Mouse (Mus musculus) left cerebral cortex, postnatal 25 days (tissue): Measurements from ENCODE around the gene Arfgef2. TPM values are rescaled to one million over a fixed set of nuclear protein-coding genes. Genes with fewer than 3 reads are reported as not detected.
"Not testable (repeated sequence)": the region's sequence is repeated elsewhere in the genome, so short reads cannot be mapped to it uniquely, and the experiment has no call there.

Experiments
- DNase-seq, 2 experiments: peaks; one replicate each; pipeline ENCODE4 v3.0.0; 2022; ENCODE audit warnings: low spot score in 2 of 2, mixed read lengths in 1 of 2
- intact Hi-C: fragments of 180-260 bp; cut with DNase I; formaldehyde crosslinking; loops from one replicate; pipeline ENCODE4 v1.15.1; 2025
- total RNA-seq, 2 experiments: library from RNA; stranded (reverse); gene quantifications; 2 replicates each; pipeline ENCODE4 v1.2.3; 2021

Gene Arfgef2
- total RNA-seq: 10 to 100 TPM; 52.7 to 54.6 TPM

DNA sequence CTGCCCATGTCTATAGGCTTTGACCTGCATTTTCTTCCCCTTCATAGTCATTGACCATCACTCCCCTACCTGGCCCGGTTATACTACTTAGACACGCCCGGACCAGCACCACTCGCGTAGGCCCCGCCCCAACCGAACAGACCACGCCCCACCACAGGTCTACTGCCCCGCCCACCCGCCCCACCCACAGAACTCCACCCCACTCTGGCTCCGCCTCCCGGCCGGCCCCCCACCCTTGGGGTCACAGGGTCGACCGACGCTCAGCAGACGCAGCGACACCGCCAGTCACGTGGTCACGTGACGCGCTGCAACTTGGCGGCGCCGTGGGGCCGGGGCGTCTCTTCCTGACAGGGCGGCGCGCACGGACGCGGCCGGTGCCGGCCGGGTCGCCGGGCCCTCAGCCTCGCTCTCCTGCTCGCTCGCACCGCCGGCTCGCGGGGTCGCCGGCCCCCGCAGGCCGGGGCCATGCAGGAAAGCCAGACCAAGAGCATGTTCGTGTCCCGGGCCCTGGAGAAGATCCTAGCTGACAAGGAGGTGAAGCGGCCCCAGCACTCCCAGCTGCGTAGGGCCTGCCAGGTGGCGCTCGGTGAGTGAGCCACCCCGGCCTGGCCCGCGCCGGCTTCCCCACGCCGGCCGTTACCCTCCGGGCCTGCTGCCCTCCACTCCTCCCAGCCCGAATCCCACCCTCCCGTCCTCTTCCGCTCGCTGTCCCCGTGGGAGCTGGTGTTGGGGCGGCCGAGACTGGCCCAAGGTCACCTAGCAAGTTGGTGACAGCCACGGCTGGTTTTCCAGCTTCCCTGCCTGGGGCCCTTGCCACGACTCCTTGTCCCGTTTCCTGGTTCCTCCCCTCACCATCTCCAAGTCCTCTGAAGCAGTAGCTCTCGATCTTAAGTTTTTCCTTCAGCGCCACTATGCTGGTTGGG, at the start of gene Arfgef2:
TSS of gene Arfgef2 (plus strand) at position 339 of the 923 bp plus-strand sequence.
- intact Hi-C loops: no loop called here
- peak; percentile 90 for DNase-seq

GRCm38 (mm10) chr2:166757969-166758368, 47.4 kb upstream of the Arfgef2 start:
- DNase-seq: no peak
- intact Hi-C loops: no loop called here

DNA sequence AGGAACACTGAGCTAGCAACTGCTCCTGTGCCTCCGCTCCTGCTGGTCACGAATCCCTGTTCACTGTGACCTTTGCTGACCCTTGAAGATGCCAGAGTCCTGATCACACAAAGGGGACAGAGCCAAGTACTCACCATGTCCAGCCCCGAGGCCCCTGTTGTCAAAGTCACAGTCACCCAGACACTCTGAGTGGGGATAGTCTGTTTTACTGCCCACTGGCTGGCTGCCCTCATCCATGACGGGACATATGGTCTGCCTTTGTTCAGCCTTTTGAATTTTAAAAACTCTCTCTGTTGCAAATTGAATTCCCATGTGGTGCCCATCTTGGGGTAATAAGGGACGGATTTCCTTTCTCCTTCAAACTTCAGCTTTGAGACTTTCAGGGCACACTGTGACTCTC, 41.3 kb upstream of the Arfgef2 start:
- intact Hi-C loops: no loop called here
- DNase-seq: peak in 1 of 2 experiments; percentile 13

- no peak for DNase-seq
- intact Hi-C loops: no loop called here
Observed at GRCm38 (mm10) chr2:166767591-166767990, 37.8 kb upstream of the Arfgef2 start.

DNA sequence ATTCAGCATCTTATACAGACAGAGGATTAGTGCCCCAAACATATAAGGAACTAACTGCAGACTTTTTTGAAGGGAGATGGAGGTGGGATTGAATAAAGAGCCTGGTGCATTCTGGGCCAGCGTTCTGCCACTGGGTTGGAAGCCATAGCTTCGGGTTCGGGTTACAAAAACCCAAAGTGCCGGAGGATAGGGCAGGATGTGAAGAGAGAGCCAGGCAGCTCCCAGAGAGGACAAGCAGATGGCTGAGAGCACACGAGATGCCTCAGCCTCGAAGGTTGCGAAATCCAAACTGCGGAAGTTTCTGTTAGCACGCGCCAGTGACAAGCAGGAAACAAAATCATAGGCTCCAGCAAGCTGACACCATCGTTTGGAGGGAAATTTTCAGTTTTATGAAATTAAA, 34.0 kb upstream of the Arfgef2 start:
- intact Hi-C loops: no loop called here
- no peak for DNase-seq

- intact Hi-C loops: no loop called here
- no peak for DNase-seq
Observed at GRCm38 (mm10) chr2:166773587-166773986, 31.8 kb upstream of the Arfgef2 start.

DNA sequence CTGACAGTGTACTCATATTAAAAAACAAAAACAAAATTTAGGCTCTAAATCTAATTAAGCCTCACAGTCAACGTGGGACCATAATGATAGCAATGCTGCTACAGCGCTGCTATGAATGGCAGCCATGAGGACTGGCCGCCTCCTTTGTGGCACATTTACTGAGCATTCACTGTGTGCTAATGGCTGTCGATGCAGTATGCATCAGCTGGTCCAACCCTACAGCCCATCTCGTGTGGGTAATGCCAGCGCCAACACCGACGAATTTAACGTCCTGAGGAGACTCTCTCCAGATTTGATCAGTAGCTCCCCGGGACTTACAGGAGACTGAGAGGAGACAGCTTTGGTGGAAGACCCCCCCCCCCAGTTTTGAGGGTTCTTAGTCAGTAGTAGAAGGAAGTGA, 31.1 kb upstream of the Arfgef2 start:
- no peak for DNase-seq
- intact Hi-C loops: no loop called here

- intact Hi-C loops: no loop called here
Observed at GRCm38 (mm10) chr2:166775357-166775893, 30.0 kb upstream of the Arfgef2 start.

GRCm38 (mm10) chr2:166776272-166776671, 29.1 kb upstream of the Arfgef2 start:
- DNase-seq: no peak
- intact Hi-C loops: no loop called here

More at GRCm38 (mm10) chr2:166775357-166775893, 30.0 kb upstream of the Arfgef2 start:
- no peak for DNase-seq

DNA sequence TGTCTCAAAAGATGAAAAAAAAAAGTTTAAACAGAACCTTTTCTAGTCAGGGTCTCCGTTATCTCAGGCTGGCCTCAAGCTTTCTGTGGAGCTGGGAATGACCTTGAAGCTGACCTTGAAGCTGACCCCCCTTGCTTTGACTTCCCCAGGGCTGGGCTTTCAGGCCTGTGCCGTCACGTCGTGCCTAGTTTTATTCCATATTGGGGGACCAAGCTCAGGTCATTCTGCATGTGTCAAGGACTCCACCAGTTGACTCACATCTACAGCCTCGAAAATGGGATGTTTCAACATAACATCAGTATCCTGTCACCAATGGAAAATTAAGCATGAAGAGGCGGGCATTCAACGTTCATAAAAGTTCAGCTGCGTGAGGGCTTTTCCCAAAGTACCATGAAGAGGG, 25.4 kb upstream of the Arfgef2 start:
- intact Hi-C loops: loop anchor here (5.0 to 10.0 kb wide), 3 partner anchors 53 to 695 kb away; partner anchors contain the start of gene Prex1
- no peak for DNase-seq

DNA sequence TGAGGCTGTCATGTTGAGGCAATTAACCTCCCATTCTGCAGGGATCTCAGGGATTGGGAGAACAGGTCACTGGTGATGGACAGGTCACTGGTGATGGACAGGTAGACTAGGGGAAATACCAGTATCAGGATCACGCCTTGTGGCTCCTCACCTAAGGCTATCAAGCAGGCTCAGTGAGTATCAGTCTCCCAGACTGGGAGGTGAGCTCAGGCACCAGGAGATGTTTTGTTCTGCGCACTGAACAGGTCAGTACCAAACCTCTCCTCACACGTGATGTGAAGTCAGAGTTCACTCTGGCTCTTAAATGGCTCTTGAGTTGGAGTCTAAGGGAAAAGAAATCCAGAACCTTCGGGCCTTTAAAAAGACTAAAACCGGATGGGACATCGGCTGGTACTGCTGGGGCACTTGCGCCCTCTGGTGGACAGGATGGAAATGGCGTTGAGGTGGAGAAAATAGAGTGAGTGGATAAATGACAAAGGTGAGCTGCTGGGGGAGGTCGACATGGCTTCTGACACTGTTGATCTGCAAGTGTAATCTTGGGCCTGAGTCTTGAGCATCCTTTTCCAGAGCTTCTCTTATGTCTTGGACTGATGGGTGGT, 24.3 kb upstream of the Arfgef2 start:
- DNase-seq: peak; percentile 80 to 82
- intact Hi-C loops: loop anchor here (1.0 to 10.0 kb wide), 4 partner anchors 54 to 696 kb away; partner anchors contain the start of gene Prex1

GRCm38 (mm10) chr2:166784376-166784775, 21.0 kb upstream of the Arfgef2 start:
- intact Hi-C loops: loop anchor here (5.0 to 10.0 kb wide), 3 partner anchors 57 to 700 kb away; partner anchors contain the start of gene Prex1
- DNase-seq: no peak

- intact Hi-C loops: loop anchor here (10.0 kb wide), 1 partner anchor 702 kb away; no protein-coding TSS in a partner anchor
- DNase-seq: peak; percentile 94 to 97
Observed at GRCm38 (mm10) chr2:166786353-166787004, 18.9 kb upstream of the Arfgef2 start.

GRCm38 (mm10) chr2:166791738-166792137, 13.7 kb upstream of the Arfgef2 start:
- intact Hi-C loops: no loop called here

DNA sequence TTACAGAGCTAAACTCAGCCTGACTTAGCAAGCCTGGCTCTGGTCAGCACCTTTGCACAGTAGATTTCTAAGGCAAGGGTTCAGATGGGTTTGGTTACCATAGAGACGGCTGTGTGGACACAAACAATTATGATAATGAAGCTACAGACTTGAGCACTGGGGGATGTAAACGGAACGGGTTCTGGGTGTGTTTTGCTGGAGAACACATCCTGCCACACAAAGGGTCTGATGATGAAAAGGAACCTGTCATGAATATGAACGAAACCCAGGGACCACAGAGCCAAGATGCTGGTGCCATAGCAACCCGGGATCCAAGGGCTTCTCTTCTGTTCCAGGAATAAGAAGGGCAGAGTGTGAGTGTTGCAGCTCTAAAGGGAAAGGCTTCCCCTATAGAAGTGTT, 13.0 kb upstream of the Arfgef2 start, which contains the start of gene Trp53rkb:
TSS of gene Trp53rkb (plus strand) at position 177 of the 400 bp plus-strand sequence.
- DNase-seq: peak in 1 of 2 experiments; percentile 60
- intact Hi-C loops: no loop called here

More at GRCm38 (mm10) chr2:166791738-166792137, 13.7 kb upstream of the Arfgef2 start:
- DNase-seq: no peak

- peak; percentile 79 to 88 for DNase-seq
- intact Hi-C loops: not testable (repeated sequence)
Observed at GRCm38 (mm10) chr2:166793542-166794214, 11.7 kb upstream of the Arfgef2 start.

DNA sequence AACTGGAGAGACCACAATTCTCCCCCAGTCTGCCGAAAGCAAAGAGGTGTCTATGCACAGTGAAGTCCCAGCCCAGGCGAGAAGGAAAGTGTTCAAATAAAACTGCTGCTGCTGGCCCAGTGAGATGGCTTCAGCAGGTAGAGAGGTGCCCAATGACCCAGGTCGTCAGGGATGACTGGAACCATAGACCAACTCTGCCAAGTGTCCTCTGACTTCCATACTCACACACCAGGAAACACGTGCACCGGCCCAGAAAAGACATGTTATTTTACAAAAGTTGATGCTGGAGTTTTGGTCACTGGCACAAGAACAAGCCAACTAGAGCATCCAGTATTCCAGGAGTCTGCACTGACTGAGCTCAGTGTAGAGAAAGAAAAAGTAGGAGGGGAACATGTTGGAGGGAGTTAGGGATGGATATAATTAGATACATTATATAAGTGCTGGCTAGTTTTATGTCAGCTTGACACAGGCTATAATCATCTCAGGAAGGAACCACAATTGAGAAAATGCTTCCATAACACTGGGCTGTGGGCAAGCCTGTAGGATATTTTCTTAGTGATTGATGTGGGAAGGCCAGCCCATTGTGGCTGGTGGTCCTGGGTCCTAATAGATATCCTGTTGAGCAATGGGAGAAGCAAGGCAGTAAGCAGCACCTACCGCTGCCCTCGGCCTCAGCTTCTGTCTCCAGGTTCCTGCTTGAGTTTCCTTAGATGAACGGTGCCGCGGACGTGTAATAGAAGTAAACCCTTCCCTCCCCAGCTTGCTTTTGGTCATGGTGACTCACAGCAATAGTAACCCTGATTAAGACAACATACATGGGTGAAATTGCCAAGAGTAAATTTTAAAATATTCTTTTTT, 5.5 kb upstream of the Arfgef2 start:
- intact Hi-C loops: no loop called here
- peak in 1 of 2 experiments; percentile 82 for DNase-seq

DNA sequence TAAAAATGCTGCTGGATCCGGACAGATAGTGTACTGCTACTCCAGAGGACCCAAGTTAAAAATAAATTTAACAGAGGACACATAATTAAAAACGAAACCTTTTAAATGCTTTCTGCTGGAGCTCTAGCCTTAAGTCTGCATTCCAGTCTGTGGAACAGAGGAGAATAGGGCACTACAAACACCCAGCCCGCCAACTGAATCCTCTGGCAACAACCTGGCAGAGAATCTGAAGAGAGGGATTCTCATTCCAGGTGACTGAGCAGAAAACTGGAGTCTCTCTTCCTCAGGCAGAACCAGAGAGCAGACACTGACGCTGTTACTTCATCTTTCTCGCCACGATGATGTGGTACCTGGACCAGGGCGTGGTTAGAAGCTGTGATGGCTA, 4.9 kb upstream of the Arfgef2 start:
- intact Hi-C loops: no loop called here
- peak in 1 of 2 experiments; percentile 56 for DNase-seq
